In genomic region chr17:4947013-4947412, GRCm38 (mm10) we compare ENCODE assay signal across 10 mouse cellular contexts. TPM values are rescaled to one million over a fixed set of nuclear protein-coding genes. Genes with fewer than 3 reads are reported as not detected.
DNase-seq lines count a peak whose midpoint lies in the region; ATAC-seq and TF ChIP-seq lines count a peak whose summit lies in the region.
"Had no signal": no experiment of that assay in that cellular context is flagged by ENCODE, and none has a peak within 500 bp of the region (broad histone marks: within the 10 kb centered on the region; RNA-seq: fewer than 3 reads in every experiment).

No protein-coding gene starts in this region.

- no peak for ATAC-seq in midbrain, embryonic 14.5 days (ENCODE audit: low FRiP score, low TSS enrichment)
- ATAC-seq in midbrain, postnatal 0 days (ENCODE audit: low FRiP score), result no peak
- peak; percentile 70; the same call in 1 of the 2 replicates for ATAC-seq in kidney, embryonic 16.5 days (ENCODE audit: low FRiP score, low TSS enrichment)
- ATAC-seq in stomach, embryonic 15.5 days (ENCODE audit: insufficient read depth, low FRiP score, low read depth), result no peak
- ATAC-seq: inflammation-experienced regulatory T-cells, adult 6 months had no signal

- intact Hi-C loops in gastrocnemius, adult 2 months (cut with DNase I), result loop anchor here (5.0 kb wide), 1 partner anchor 45 kb away; the partner anchor contains the start of gene Arid1b

- no peaks in the 10 kb centered on the region for H3K27me3 ChIP-seq in midbrain, embryonic 14.5 days (ENCODE audit: control insufficient read depth, insufficient read depth, low read length)
- H3K27me3 ChIP-seq in midbrain, postnatal 0 days (ENCODE audit: insufficient read depth, low read length), result no peaks in the 10 kb centered on the region
- H3K27me3 ChIP-seq in kidney, embryonic 16.5 days (ENCODE audit: insufficient read depth, low read length), result no peaks in the 10 kb centered on the region
- no peaks in the 10 kb centered on the region for H3K27me3 ChIP-seq in stomach, embryonic 15.5 days (replicated peaks)

- H3K4me3 ChIP-seq in gastrocnemius, adult 2 months, result peak overlapping the region; percentile 56; the same call in 1 of the 2 replicates
- H3K4me3 ChIP-seq in midbrain, embryonic 14.5 days (replicated peaks; ENCODE audit: low read depth, low read length), result no peak overlapping the region
- H3K4me3 ChIP-seq in midbrain, postnatal 0 days (ENCODE audit: low read depth, low read length), result no peak overlapping the region
- no peak overlapping the region; the same call in 1 of the 2 replicates for H3K4me3 ChIP-seq in kidney, embryonic 16.5 days (ENCODE audit: low read length)
- no peak overlapping the region for H3K4me3 ChIP-seq in stomach, embryonic 15.5 days (replicated peaks)
- H3K4me3 ChIP-seq: forebrain, embryonic 12.5 days had no signal

- DNase-seq in gastrocnemius, adult 2 months, result no peak
- DNase-seq in gastrocnemius, postnatal 25 days, result no peak
- DNase-seq in midbrain, embryonic 14.5 days, result no peak
- no peak for DNase-seq in midbrain, postnatal 0 days (ENCODE audit: low spot score)
- DNase-seq in left cerebral cortex, adult 8-10 months (ENCODE audit: low spot score in 2 of 2), result no peak
- no peak for DNase-seq in layer of hippocampus, adult 9-10 months (ENCODE audit: low spot score)

- H3K9me3 ChIP-seq in midbrain, embryonic 14.5 days (ENCODE audit: control insufficient read depth, low read length), result no peaks in the 10 kb centered on the region
- H3K9me3 ChIP-seq in midbrain, postnatal 0 days (ENCODE audit: low read length), result no peaks in the 10 kb centered on the region
- H3K9me3 ChIP-seq in kidney, embryonic 16.5 days (ENCODE audit: low read length), result no peaks in the 10 kb centered on the region
- no peaks in the 10 kb centered on the region for H3K9me3 ChIP-seq in stomach, embryonic 15.5 days
- H3K9me3 ChIP-seq: forebrain, embryonic 12.5 days had no signal

- TF ChIP-seq CTCF in gastrocnemius, adult 2 months (IDR thresholded peaks at IDR 0.05), result no peak
- no peak for TF ChIP-seq CTCF in midbrain, postnatal 0 days (IDR thresholded peaks at IDR 0.05)

- H3K36me3 ChIP-seq in midbrain, embryonic 14.5 days (ENCODE audit: control insufficient read depth, insufficient read depth, low read length), result no peaks in the 10 kb centered on the region
- no peaks in the 10 kb centered on the region for H3K36me3 ChIP-seq in midbrain, postnatal 0 days (ENCODE audit: insufficient read depth, low read length)
- no peaks in the 10 kb centered on the region for H3K36me3 ChIP-seq in kidney, embryonic 16.5 days (ENCODE audit: insufficient read depth, low read length)
- H3K36me3 ChIP-seq in stomach, embryonic 15.5 days, result no peaks in the 10 kb centered on the region
- H3K36me3 ChIP-seq: forebrain, embryonic 12.5 days had no signal

- 30% methylated on average over 3 of the region's 3 CpGs for WGBS in midbrain, embryonic 14.5 days
- WGBS in midbrain, postnatal 0 days, result 47% methylated on average over 3 of the region's 3 CpGs
- WGBS in kidney, embryonic 16.5 days, result 20% methylated on average over 3 of the region's 3 CpGs
- WGBS in stomach, embryonic 15.5 days, result 48% methylated on average over 3 of the region's 3 CpGs

- no peak overlapping the region for H3K9ac ChIP-seq in midbrain, embryonic 14.5 days (replicated peaks; ENCODE audit: low read length)
- no peak overlapping the region for H3K9ac ChIP-seq in midbrain, postnatal 0 days (replicated peaks; ENCODE audit: low read length, poor library complexity, severe bottlenecking)
- H3K9ac ChIP-seq in kidney, embryonic 16.5 days (replicated peaks; ENCODE audit: low read length), result peak overlapping the region; percentile 6
- H3K9ac ChIP-seq in stomach, embryonic 15.5 days, result no peak overlapping the region

- peaks cover 14% of the 10 kb centered on the region for H3K4me1 ChIP-seq in midbrain, embryonic 14.5 days (ENCODE audit: control insufficient read depth, insufficient read depth, low read length)
- no peaks in the 10 kb centered on the region for H3K4me1 ChIP-seq in midbrain, postnatal 0 days (ENCODE audit: insufficient read depth, low read length)
- H3K4me1 ChIP-seq in kidney, embryonic 16.5 days (ENCODE audit: insufficient read depth, low read length), result peaks cover 40% of the 10 kb centered on the region
- peaks cover 26% of the 10 kb centered on the region for H3K4me1 ChIP-seq in stomach, embryonic 15.5 days

- H3K27ac ChIP-seq in gastrocnemius, adult 2 months, result peak overlapping the region; percentile 72
- H3K27ac ChIP-seq in midbrain, embryonic 14.5 days (replicated peaks; ENCODE audit: low read depth, low read length), result no peak overlapping the region
- H3K27ac ChIP-seq in midbrain, postnatal 0 days (ENCODE audit: low read depth, low read length), result no peak overlapping the region
- H3K27ac ChIP-seq in kidney, embryonic 16.5 days (ENCODE audit: low read length), result peak overlapping the region; percentile 90
- H3K27ac ChIP-seq in stomach, embryonic 15.5 days, result peak overlapping the region; percentile 74
- H3K27ac ChIP-seq: forebrain, embryonic 12.5 days had no signal

- H3K4me2 ChIP-seq in midbrain, embryonic 14.5 days (ENCODE audit: low read length), result peak overlapping the region; percentile 30; the same call in 1 of the 2 replicates
- H3K4me2 ChIP-seq in midbrain, postnatal 0 days (ENCODE audit: low read depth, low read length, poor library complexity, severe bottlenecking), result no peak overlapping the region
- H3K4me2 ChIP-seq in kidney, embryonic 16.5 days (replicated peaks; ENCODE audit: low read depth, low read length), result peak overlapping the region; percentile 30
- H3K4me2 ChIP-seq in stomach, embryonic 15.5 days, result peak overlapping the region; percentile 44; the same call in 1 of the 2 replicates

RNA-seq across cellular contexts. Expression of gene Arid1b, which starts 47.1 kb away (rescaled TPM):
- 10 to 100 TPM; 35.1 to 35.6 TPM for total RNA-seq in gastrocnemius, adult 2 months (2021)
- total RNA-seq in gastrocnemius, postnatal 25 days (2021), result 10 to 100 TPM; 29.2 to 29.7 TPM
- polyA plus RNA-seq in midbrain, embryonic 14.5 days (2014; fragmentation: Nextera tagmentation; extraction: Ambion mirVana), result 22.8 and 23.8 TPM in 2 replicates
- total RNA-seq in midbrain, postnatal 0 days (2014; rRNA removed), result 62.0 and 73.3 TPM in 2 replicates
- polyA plus RNA-seq in midbrain, postnatal 0 days (2015; fragmentation: Nextera tagmentation; extraction: Ambion mirVana), result 10.1 and 11.9 TPM in 2 replicates
- polyA plus RNA-seq in kidney, embryonic 16.5 days (2015; fragmentation: Nextera tagmentation; extraction: Ambion mirVana), result 10.9 and 11.0 TPM in 2 replicates
- 11.2 and 11.4 TPM in 2 replicates for polyA plus RNA-seq in stomach, embryonic 15.5 days (2015; fragmentation: Nextera tagmentation; extraction: Ambion mirVana)
- 10 to 100 TPM; 70.1 to 83.9 (median 72.5) TPM for total RNA-seq in left cerebral cortex, adult 8-10 months (2022)

Comparison
In these comparisons a context has a peak if more than half of its experiments do, and no peak if none do; other contexts are left out.
1. H3K27ac ChIP-seq: peak in gastrocnemius, adult 2 months (single experiment), kidney, embryonic 16.5 days (single experiment) and stomach, embryonic 15.5 days (single experiment); none in midbrain, embryonic 14.5 days (single experiment) and midbrain, postnatal 0 days (single experiment).